Mouse (Mus musculus): ENCODE measurements at regions not wholly inside any gene's neighbourhood (a gene's known extent, or its start where the extent isn't known, plus 50 kb on each side); places are given as distances from the start of the nearest gene placed in this dataset.

- Histone ChIP-seq H3K36me3 (ENCODE audit: control insufficient read depth, insufficient read depth, low read length) (no peaks in the 10 kb centered on the region), H3K9ac (ENCODE audit: low read depth, low read length) (no peak overlapping the region), H3K27ac (ENCODE audit: low read depth, low read length) (no peak overlapping the region), H3K4me3 (ENCODE audit: low read depth, low read length) (no peak overlapping the region), H3K4me2 (replicated peaks; ENCODE audit: low read depth, low read length) (no peak overlapping the region), H3K9me3 (ENCODE audit: control insufficient read depth, low read length) (no peaks in the 10 kb centered on the region), H3K4me1 (replicated peaks; ENCODE audit: control insufficient read depth, insufficient read depth, low read length) (no peaks in the 10 kb centered on the region), H3K27me3 (ENCODE audit: control insufficient read depth, insufficient read depth, low read length) (no peaks in the 10 kb centered on the region)
- no peak for ATAC-seq (ENCODE audit: low FRiP score)
- 94% methylated on average over 2 of the region's 2 CpGs for WGBS
- no peak for DNase-seq (ENCODE audit: low spot score)
Measured at GRCm38 (mm10) chr4:54793857-54794256, 151.0 kb upstream of the Zfp462 start.

- DNase-seq (ENCODE audit: low spot score) (peak; percentile 20), ATAC-seq (ENCODE audit: low FRiP score) (peak; percentile 25; the same call in 1 of the 2 replicates)
- no peaks in the 10 kb centered on the region for H3K9me3 ChIP-seq (ENCODE audit: control insufficient read depth, low read length)
- no peak overlapping the region for H3K4me3 ChIP-seq (ENCODE audit: low read depth, low read length)
- no peak overlapping the region for H3K9ac ChIP-seq (ENCODE audit: low read depth, low read length)
- no peaks in the 10 kb centered on the region for H3K27me3 ChIP-seq (ENCODE audit: control insufficient read depth, insufficient read depth, low read length)
- 37% methylated on average over 3 of the region's 3 CpGs for WGBS
- H3K4me2 ChIP-seq (replicated peaks; ENCODE audit: low read depth, low read length) = no peak overlapping the region
- no peaks in the 10 kb centered on the region for H3K4me1 ChIP-seq (replicated peaks; ENCODE audit: control insufficient read depth, insufficient read depth, low read length)
- no peaks in the 10 kb centered on the region for H3K36me3 ChIP-seq (ENCODE audit: control insufficient read depth, insufficient read depth, low read length)
- H3K27ac ChIP-seq (ENCODE audit: low read depth, low read length) = no peak overlapping the region
Measured at GRCm38 (mm10) chr4:54795246-54795645, 149.6 kb upstream of the Zfp462 start.

GRCm38 (mm10) chr4:54798523-54798922 lies 146.3 kb upstream of the Zfp462 start:
- no peaks in the 10 kb centered on the region for H3K9me3 ChIP-seq (ENCODE audit: control insufficient read depth, low read length)
- no peak overlapping the region for H3K4me3 ChIP-seq (ENCODE audit: low read depth, low read length)
- H3K4me1 ChIP-seq (replicated peaks; ENCODE audit: control insufficient read depth, insufficient read depth, low read length) = no peaks in the 10 kb centered on the region
- no peak overlapping the region for H3K4me2 ChIP-seq (replicated peaks; ENCODE audit: low read depth, low read length)
- DNase-seq (ENCODE audit: low spot score) (no peak), ATAC-seq (ENCODE audit: low FRiP score) (no peak)
- no peak overlapping the region for H3K27ac ChIP-seq (ENCODE audit: low read depth, low read length)
- no peaks in the 10 kb centered on the region for H3K27me3 ChIP-seq (ENCODE audit: control insufficient read depth, insufficient read depth, low read length)
- 92% methylated on average over 5 of the region's 5 CpGs for WGBS
- H3K9ac ChIP-seq (ENCODE audit: low read depth, low read length) = no peak overlapping the region
- H3K36me3 ChIP-seq (ENCODE audit: control insufficient read depth, insufficient read depth, low read length) = no peaks in the 10 kb centered on the region

- WGBS = 80% methylated on average over 3 of the region's 3 CpGs
Measured at GRCm38 (mm10) chr4:54811163-54811562, 133.7 kb upstream of the Zfp462 start.

GRCm38 (mm10) chr4:54812740-54813634 lies 131.9 kb upstream of the Zfp462 start:
- no peak overlapping the region for H3K4me2 ChIP-seq (replicated peaks; ENCODE audit: low read depth, low read length)
- H3K9ac ChIP-seq (ENCODE audit: low read depth, low read length) = no peak overlapping the region
- H3K9me3 ChIP-seq (ENCODE audit: control insufficient read depth, low read length) = no peaks in the 10 kb centered on the region
- H3K4me3 ChIP-seq (ENCODE audit: low read depth, low read length) = no peak overlapping the region
- WGBS = 44% methylated on average over 10 of the region's 10 CpGs
- no peak for ATAC-seq (ENCODE audit: low FRiP score)
- H3K36me3 ChIP-seq (ENCODE audit: control insufficient read depth, insufficient read depth, low read length) = no peaks in the 10 kb centered on the region
- no peak for DNase-seq (ENCODE audit: low spot score)
- no peaks in the 10 kb centered on the region for H3K27me3 ChIP-seq (ENCODE audit: control insufficient read depth, insufficient read depth, low read length)
- H3K27ac ChIP-seq (ENCODE audit: low read depth, low read length) = no peak overlapping the region
- no peaks in the 10 kb centered on the region; the same call in 1 of the 2 replicates for H3K4me1 ChIP-seq (replicated peaks; ENCODE audit: control insufficient read depth, insufficient read depth, low read length)

More at GRCm38 (mm10) chr4:54811163-54811562, 133.7 kb upstream of the Zfp462 start:
- no peaks in the 10 kb centered on the region for H3K9me3 ChIP-seq (ENCODE audit: control insufficient read depth, low read length)
- no peaks in the 10 kb centered on the region for H3K36me3 ChIP-seq (ENCODE audit: control insufficient read depth, insufficient read depth, low read length)
- H3K4me2 ChIP-seq (replicated peaks; ENCODE audit: low read depth, low read length) = no peak overlapping the region
- ATAC-seq (ENCODE audit: low FRiP score) (no peak), DNase-seq (ENCODE audit: low spot score) (no peak)
- H3K9ac ChIP-seq (ENCODE audit: low read depth, low read length) = no peak overlapping the region
- no peak overlapping the region for H3K27ac ChIP-seq (ENCODE audit: low read depth, low read length)
- H3K4me1 ChIP-seq (replicated peaks; ENCODE audit: control insufficient read depth, insufficient read depth, low read length) = no peaks in the 10 kb centered on the region; the same call in 1 of the 2 replicates
- no peak overlapping the region for H3K4me3 ChIP-seq (ENCODE audit: low read depth, low read length)
- H3K27me3 ChIP-seq (ENCODE audit: control insufficient read depth, insufficient read depth, low read length) = no peaks in the 10 kb centered on the region

GRCm38 (mm10) chr4:54837326-54837725 lies 107.5 kb upstream of the Zfp462 start:
- H3K9ac ChIP-seq (ENCODE audit: low read depth, low read length) = no peak overlapping the region
- 74% methylated on average over 2 of the region's 2 CpGs for WGBS
- H3K4me2 ChIP-seq (replicated peaks; ENCODE audit: low read depth, low read length) = no peak overlapping the region
- no peaks in the 10 kb centered on the region for H3K9me3 ChIP-seq (ENCODE audit: control insufficient read depth, low read length)
- H3K36me3 ChIP-seq (ENCODE audit: control insufficient read depth, insufficient read depth, low read length) = no peaks in the 10 kb centered on the region
- ATAC-seq (ENCODE audit: low FRiP score) = no peak
- H3K4me3 ChIP-seq (ENCODE audit: low read depth, low read length) = no peak overlapping the region
- DNase-seq (ENCODE audit: low spot score) = no peak
- H3K4me1 ChIP-seq (replicated peaks; ENCODE audit: control insufficient read depth, insufficient read depth, low read length) = no peaks in the 10 kb centered on the region
- H3K27me3 ChIP-seq (ENCODE audit: control insufficient read depth, insufficient read depth, low read length) = no peaks in the 10 kb centered on the region
- no peak overlapping the region for H3K27ac ChIP-seq (ENCODE audit: low read depth, low read length)

- 48% methylated on average over 5 of the region's 5 CpGs for WGBS
- H3K4me1 ChIP-seq (replicated peaks; ENCODE audit: control insufficient read depth, insufficient read depth, low read length) = no peaks in the 10 kb centered on the region
Measured at GRCm38 (mm10) chr4:54838111-54838510, 106.7 kb upstream of the Zfp462 start.

GRCm38 (mm10) chr4:54838794-54839193 lies 106.1 kb upstream of the Zfp462 start:
- Histone ChIP-seq H3K4me3 (ENCODE audit: low read depth, low read length) (no peak overlapping the region), H3K27ac (ENCODE audit: low read depth, low read length) (no peak overlapping the region), H3K27me3 (ENCODE audit: control insufficient read depth, insufficient read depth, low read length) (no peaks in the 10 kb centered on the region), H3K36me3 (ENCODE audit: control insufficient read depth, insufficient read depth, low read length) (no peaks in the 10 kb centered on the region), H3K4me2 (replicated peaks; ENCODE audit: low read depth, low read length) (no peak overlapping the region), H3K4me1 (replicated peaks; ENCODE audit: control insufficient read depth, insufficient read depth, low read length) (no peaks in the 10 kb centered on the region), H3K9ac (ENCODE audit: low read depth, low read length) (no peak overlapping the region), H3K9me3 (ENCODE audit: control insufficient read depth, low read length) (no peaks in the 10 kb centered on the region)
- WGBS = 46% methylated on average over 3 of the region's 3 CpGs
- no peak for DNase-seq (ENCODE audit: low spot score)
- ATAC-seq (ENCODE audit: low FRiP score) = no peak

More at GRCm38 (mm10) chr4:54838111-54838510, 106.7 kb upstream of the Zfp462 start:
- no peaks in the 10 kb centered on the region for H3K27me3 ChIP-seq (ENCODE audit: control insufficient read depth, insufficient read depth, low read length)
- ATAC-seq (ENCODE audit: low FRiP score) (no peak), DNase-seq (ENCODE audit: low spot score) (no peak)
- no peak overlapping the region for H3K4me2 ChIP-seq (replicated peaks; ENCODE audit: low read depth, low read length)
- H3K9me3 ChIP-seq (ENCODE audit: control insufficient read depth, low read length) = no peaks in the 10 kb centered on the region
- H3K4me3 ChIP-seq (ENCODE audit: low read depth, low read length) = no peak overlapping the region
- H3K9ac ChIP-seq (ENCODE audit: low read depth, low read length) = no peak overlapping the region
- H3K27ac ChIP-seq (ENCODE audit: low read depth, low read length) = no peak overlapping the region
- H3K36me3 ChIP-seq (ENCODE audit: control insufficient read depth, insufficient read depth, low read length) = no peaks in the 10 kb centered on the region
